Mouse (Mus musculus) lung, embryonic 15.5 days (tissue): ENCODE measurements around the gene Rsph10b. TPM values are rescaled to one million over a fixed set of nuclear protein-coding genes. Genes with fewer than 3 reads are reported as not detected.

Experiments
- ATAC-seq: fragments of 200-750 bp; cut with Nextera tagmentation; 2 replicates; pipeline ENCODE4 v1.8.0; 2017; ENCODE audit warnings: moderate number of reproducible peaks, borderline replicate concordance; ENCODE audit not compliant: low FRiP score, low TSS enrichment; ENCODE audit errors: extremely low read depth
- H3K27ac ChIP-seq: fragments of 300-500 bp; sonication (generic); 2 replicates; pipeline ENCODE4 v1.5.1; 2015; ENCODE audit warnings: moderate library complexity, mild to moderate bottlenecking, inconsistent platforms
- H3K27me3 ChIP-seq: fragments of 300-500 bp; sonication (generic); 2 replicates; pipeline ENCODE4 v1.6.1; 2015; ENCODE audit warnings: inconsistent platforms
- H3K36me3 ChIP-seq: fragments of 300-500 bp; sonication (generic); 2 replicates; pipeline ENCODE4 v1.6.1; 2015; ENCODE audit warnings: inconsistent platforms
- H3K4me1 ChIP-seq: fragments of 300-500 bp; sonication (generic); 2 replicates; pipeline ENCODE4 v1.6.1; 2015; ENCODE audit warnings: inconsistent platforms
- H3K4me2 ChIP-seq: fragments of 300-500 bp; sonication (generic); 2 replicates; pipeline ENCODE4 v1.6.1; 2015; ENCODE audit warnings: inconsistent platforms, mild to moderate bottlenecking, moderate library complexity
- H3K4me3 ChIP-seq: fragments of 300-500 bp; sonication (generic); 2 replicates; pipeline ENCODE4 v1.5.1; 2015; ENCODE audit warnings: mild to moderate bottlenecking, inconsistent platforms
- H3K9ac ChIP-seq: fragments of 300-500 bp; sonication (generic); 2 replicates; pipeline ENCODE4 v1.6.1; 2015; ENCODE audit warnings: inconsistent platforms
- H3K9me3 ChIP-seq: fragments of 300-500 bp; sonication (generic); 2 replicates; pipeline ENCODE4 v1.6.1; 2016; ENCODE audit warnings: inconsistent platforms
- WGBS: fragments of 180-500 bp; shearing (Covaris S2); methylation state at CpG from one replicate; pipeline ENCODE4 v1.1.7; 2015; 5-methylcytosine and 5-hydroxymethylcytosine counted together
- polyA plus RNA-seq: library from polyadenylated mRNA; unstranded; fragments of >200 nt; fragmentation: Nextera tagmentation; extraction: Ambion mirVana; gene quantifications from 2 replicates; pipeline ENCODE4 v1.2.1, GENCODE M21; 2015

Gene Rsph10b
- polyA plus RNA-seq, 1 experiment from 2014 or later = 0.95 TPM

DNA sequence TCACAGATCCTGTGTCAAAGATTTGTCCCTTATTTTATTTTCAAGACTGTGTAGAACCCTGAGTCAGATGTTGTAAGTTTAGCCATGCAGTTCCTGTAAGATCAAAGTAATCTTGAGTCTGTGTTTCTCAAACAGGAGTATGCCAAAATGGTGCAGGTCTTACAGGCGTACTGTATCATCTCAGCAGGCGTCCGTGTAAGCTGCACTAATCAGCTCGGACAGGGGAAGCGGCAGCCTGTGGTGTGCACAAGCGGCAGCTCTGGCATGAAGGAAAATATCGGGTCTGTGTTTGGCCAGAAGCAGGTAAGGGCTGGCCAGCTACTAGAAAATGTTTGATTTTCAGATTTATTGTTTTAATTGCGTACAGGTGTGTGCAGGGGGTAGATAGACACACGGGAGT lies 16.6 kb upstream of the Rsph10b start:
- H3K4me2 ChIP-seq = no peak overlapping the region
- no peak overlapping the region for H3K4me3 ChIP-seq
- H3K9me3 ChIP-seq = no peaks in the 10 kb centered on the region
- H3K27me3 ChIP-seq = no peaks in the 10 kb centered on the region
- ATAC-seq = no peak
- H3K27ac ChIP-seq = no peak overlapping the region
- WGBS = 90% methylated on average over 9 of the region's 9 CpGs
- no peaks in the 10 kb centered on the region for H3K4me1 ChIP-seq
- no peak overlapping the region for H3K9ac ChIP-seq
- peaks cover 40% of the 10 kb centered on the region for H3K36me3 ChIP-seq

DNA sequence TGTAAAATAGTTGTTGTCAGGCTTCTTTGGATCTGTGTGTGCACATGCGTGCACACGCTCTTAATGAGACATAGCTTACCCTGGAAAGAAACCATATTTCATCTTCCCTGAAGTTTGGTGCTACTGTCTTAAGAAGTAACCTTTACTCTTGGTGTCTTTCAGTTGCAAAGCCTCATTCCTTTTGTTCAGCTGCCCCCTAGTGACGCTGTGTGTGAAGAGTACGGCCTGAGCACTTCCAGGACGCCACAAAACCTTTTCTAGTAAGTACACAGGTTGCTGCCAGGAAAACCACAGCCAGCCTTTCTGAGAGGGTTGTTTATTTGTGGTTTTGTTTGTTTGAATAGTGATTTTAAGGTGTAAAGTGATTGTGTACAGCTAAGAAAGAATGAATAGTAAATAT lies 15.4 kb upstream of the Rsph10b start:
- H3K4me2 ChIP-seq = no peak overlapping the region
- H3K27me3 ChIP-seq = no peaks in the 10 kb centered on the region
- H3K9me3 ChIP-seq = no peaks in the 10 kb centered on the region
- no peak overlapping the region for H3K4me3 ChIP-seq
- WGBS = 48% methylated on average over 5 of the region's 5 CpGs
- ATAC-seq = no peak
- H3K9ac ChIP-seq = no peak overlapping the region
- no peaks in the 10 kb centered on the region for H3K4me1 ChIP-seq
- H3K27ac ChIP-seq = no peak overlapping the region
- H3K36me3 ChIP-seq = peaks cover 47% of the 10 kb centered on the region

- H3K9me3 ChIP-seq = no peaks in the 10 kb centered on the region
- H3K9ac ChIP-seq = no peak overlapping the region
- ATAC-seq = no peak
- WGBS = 89% methylated on average over 3 of the region's 3 CpGs
- H3K4me3 ChIP-seq = no peak overlapping the region
- no peaks in the 10 kb centered on the region for H3K4me1 ChIP-seq
- peaks cover 50% of the 10 kb centered on the region for H3K36me3 ChIP-seq
- no peak overlapping the region for H3K4me2 ChIP-seq
- H3K27ac ChIP-seq = no peak overlapping the region
- no peaks in the 10 kb centered on the region for H3K27me3 ChIP-seq
Measured at GRCm38 (mm10) chr5:143918120-143918519, 14.7 kb upstream of the Rsph10b start.

DNA sequence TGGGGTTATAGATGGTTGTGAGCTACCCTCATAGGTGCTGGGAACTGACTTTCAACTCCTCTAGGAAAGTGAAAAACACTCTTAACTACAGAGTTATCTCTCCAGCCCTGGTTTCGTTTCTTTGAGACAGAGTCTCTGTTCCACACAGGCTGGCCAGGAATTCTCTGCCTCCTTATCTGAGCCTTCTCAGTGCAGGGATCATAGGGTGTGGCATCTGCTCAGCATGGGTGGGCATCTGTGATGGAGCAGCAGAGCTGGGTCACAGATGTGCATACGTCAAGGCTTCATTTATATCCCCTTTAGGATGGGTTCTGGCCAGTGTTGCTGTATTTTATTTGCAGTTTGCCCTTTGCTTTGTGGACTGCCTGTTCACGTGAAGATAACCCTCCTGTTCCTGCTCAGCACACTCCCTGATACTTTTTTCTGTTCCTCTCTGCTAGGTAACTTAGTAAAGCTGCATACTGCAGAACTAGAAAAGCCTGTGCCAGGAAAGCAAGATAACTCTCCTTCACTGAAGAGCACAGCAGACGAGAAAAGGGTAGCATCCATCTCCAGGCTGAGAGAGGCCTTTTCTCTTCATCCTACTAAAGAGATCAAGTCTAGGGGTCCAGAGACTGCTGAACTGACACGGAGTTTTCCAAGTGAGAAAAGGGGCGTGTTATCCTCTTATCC lies 7.9 kb upstream of the Rsph10b start:
- no peaks in the 10 kb centered on the region for H3K27me3 ChIP-seq
- H3K4me3 ChIP-seq = no peak overlapping the region
- ATAC-seq = no peak

DNA sequence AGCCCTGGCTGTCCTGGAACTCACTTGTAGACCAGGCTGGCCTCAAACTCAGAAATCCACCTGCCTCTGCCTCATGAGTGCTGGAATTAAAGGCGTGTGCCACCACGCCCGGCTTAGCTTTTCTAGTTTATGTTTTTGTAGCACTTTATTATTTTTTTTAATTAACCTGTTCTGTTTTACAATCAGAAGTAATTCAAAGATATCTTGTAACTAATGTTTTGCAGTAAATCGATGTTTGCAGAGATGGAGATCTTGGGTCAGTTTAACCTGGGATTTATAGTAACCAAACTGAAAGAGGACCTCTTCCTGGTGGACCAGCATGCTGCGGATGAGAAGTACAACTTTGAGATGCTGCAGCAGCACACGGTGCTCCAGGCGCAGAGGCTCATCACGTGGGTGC lies 5.0 kb upstream of the Rsph10b start, which contains the start of gene Gm42421:
TSS of gene Gm42421 (plus strand) at position 301 of the 400 bp plus-strand sequence.
- Histone ChIP-seq H3K27me3 (no peaks in the 10 kb centered on the region), H3K9ac (no peak within 1 kb of the TSS), H3K27ac (no peak within 1 kb of the TSS), H3K9me3 (no peaks in the 10 kb centered on the region), H3K36me3 (peaks cover 69% of the 10 kb centered on the region), H3K4me1 (0 out of 2 replicates have a peak, but pooled peaks cover 3% of the 10 kb centered on the region), H3K4me2 (no peak within 1 kb of the TSS), H3K4me3 (no peak within 1 kb of the TSS)
- no peak for ATAC-seq
- WGBS = 90% methylated on average over 8 of the region's 8 CpGs

More for the DNA sequence above, 7.9 kb upstream of the Rsph10b start:
- Histone ChIP-seq H3K27ac (no peak overlapping the region), H3K36me3 (peaks cover 73% of the 10 kb centered on the region), H3K9me3 (no peaks in the 10 kb centered on the region), H3K4me2 (no peak overlapping the region), H3K9ac (no peak overlapping the region), H3K4me1 (no peaks in the 10 kb centered on the region)
- 82% methylated on average over 6 of the region's 6 CpGs for WGBS

GRCm38 (mm10) chr5:143929291-143929690 lies 3.5 kb upstream of the Rsph10b start:
- Histone ChIP-seq H3K9ac (no peak overlapping the region), H3K4me1 (0 out of 2 replicates have a peak, but pooled peaks cover 5% of the 10 kb centered on the region), H3K4me2 (no peak overlapping the region), H3K27me3 (no peaks in the 10 kb centered on the region), H3K27ac (no peak overlapping the region), H3K4me3 (no peak overlapping the region), H3K36me3 (peaks cover 59% of the 10 kb centered on the region), H3K9me3 (no peaks in the 10 kb centered on the region)
- 89% methylated on average over 4 of the region's 4 CpGs for WGBS
- no peak for ATAC-seq

GRCm38 (mm10) chr5:143930656-143931055 lies 2.2 kb upstream of the Rsph10b start:
- Histone ChIP-seq H3K9ac (no peak overlapping the region), H3K4me2 (no peak overlapping the region), H3K36me3 (peaks cover 45% of the 10 kb centered on the region), H3K27ac (no peak overlapping the region), H3K9me3 (no peaks in the 10 kb centered on the region), H3K27me3 (no peaks in the 10 kb centered on the region), H3K4me1 (0 out of 2 replicates have a peak, but pooled peaks cover 5% of the 10 kb centered on the region), H3K4me3 (no peak overlapping the region)
- WGBS = 87% methylated on average over 12 of the region's 12 CpGs
- no peak for ATAC-seq

DNA sequence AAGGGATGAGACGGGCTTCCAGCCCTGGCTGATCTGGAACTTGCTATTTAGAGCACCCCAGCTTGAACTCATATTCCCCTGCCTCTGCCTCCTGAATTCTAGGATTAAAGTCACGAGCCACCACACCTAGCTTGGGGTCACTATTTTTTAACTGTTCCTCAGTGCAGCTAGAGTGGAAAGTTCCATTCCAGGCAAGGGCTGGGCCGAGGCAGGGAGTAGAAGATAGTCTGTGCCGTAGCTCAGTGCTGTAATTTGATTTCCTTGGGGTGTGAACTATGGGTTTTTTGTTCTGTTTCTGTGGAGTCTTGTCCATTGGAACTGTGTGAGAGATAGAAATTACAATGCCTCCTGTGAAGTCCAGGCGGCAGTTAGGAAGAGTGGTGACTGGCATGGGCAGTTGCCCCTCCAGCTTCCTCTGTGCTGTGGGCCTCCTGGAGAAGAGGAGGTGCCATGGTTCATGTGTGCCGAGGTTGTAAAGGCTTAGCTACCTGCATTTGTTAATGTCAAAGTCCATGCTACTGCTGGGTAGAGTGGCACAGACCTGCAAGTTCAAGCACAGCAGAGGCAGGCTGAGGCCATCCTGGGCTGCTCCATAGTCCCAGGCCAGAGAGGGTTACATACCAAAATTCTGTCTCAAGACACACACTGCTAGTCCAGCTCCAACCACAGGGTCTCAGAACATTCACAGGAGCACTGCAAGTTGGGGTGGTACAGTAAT lies 813 bp upstream of the Rsph10b start:
- no peak overlapping the region for H3K4me2 ChIP-seq
- no peak overlapping the region for H3K27ac ChIP-seq
- H3K27me3 ChIP-seq = no peaks in the 10 kb centered on the region
- ATAC-seq = no peak
- WGBS = 77% methylated on average over 6 of the region's 6 CpGs
- no peak overlapping the region for H3K9ac ChIP-seq
- no peak overlapping the region for H3K4me3 ChIP-seq
- H3K36me3 ChIP-seq = peaks cover 31% of the 10 kb centered on the region
- H3K4me1 ChIP-seq = 0 out of 2 replicates have a peak, but pooled peaks cover 5% of the 10 kb centered on the region
- H3K9me3 ChIP-seq = no peaks in the 10 kb centered on the region

DNA sequence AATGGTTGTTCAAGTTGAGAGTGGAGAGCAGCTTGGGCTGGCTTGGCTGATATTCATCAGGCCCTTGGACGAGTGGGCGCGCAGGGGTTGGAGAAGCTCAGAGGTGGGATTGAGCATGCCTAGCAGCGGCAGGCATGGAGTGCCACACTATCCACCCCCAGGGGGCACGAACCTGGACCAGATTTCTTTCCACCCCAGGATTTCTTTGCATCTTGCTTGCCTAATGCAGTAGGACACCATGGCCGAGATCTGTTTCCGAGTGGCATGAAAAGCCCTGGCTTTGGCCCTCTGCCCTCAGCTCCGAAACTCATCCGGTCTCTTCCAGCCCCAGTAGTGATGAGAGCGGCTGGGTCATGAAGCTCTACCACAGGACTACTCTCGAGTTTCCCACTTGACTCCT lies 579 bp downstream of the Rsph10b start:
- ATAC-seq = no peak
- Histone ChIP-seq H3K36me3 (peaks cover 25% of the 10 kb centered on the region), H3K4me1 (0 out of 2 replicates have a peak, but pooled peaks cover 5% of the 10 kb centered on the region), H3K27me3 (no peaks in the 10 kb centered on the region), H3K9ac (no peak overlapping the region), H3K4me2 (no peak overlapping the region), H3K4me3 (no peak overlapping the region), H3K9me3 (no peaks in the 10 kb centered on the region), H3K27ac (no peak overlapping the region)
- 82% methylated on average over 11 of the region's 11 CpGs for WGBS

- Histone ChIP-seq H3K36me3 (peaks cover 21% of the 10 kb centered on the region), H3K27me3 (no peaks in the 10 kb centered on the region), H3K27ac (no peak overlapping the region), H3K4me1 (0 out of 2 replicates have a peak, but pooled peaks cover 5% of the 10 kb centered on the region), H3K9me3 (no peaks in the 10 kb centered on the region), H3K9ac (no peak overlapping the region), H3K4me3 (no peak overlapping the region), H3K4me2 (no peak overlapping the region)
- ATAC-seq = no peak
- 62% methylated on average over 1 of the region's 1 CpGs for WGBS
Measured at GRCm38 (mm10) chr5:143933875-143934274, 1.0 kb downstream of the Rsph10b start.

DNA sequence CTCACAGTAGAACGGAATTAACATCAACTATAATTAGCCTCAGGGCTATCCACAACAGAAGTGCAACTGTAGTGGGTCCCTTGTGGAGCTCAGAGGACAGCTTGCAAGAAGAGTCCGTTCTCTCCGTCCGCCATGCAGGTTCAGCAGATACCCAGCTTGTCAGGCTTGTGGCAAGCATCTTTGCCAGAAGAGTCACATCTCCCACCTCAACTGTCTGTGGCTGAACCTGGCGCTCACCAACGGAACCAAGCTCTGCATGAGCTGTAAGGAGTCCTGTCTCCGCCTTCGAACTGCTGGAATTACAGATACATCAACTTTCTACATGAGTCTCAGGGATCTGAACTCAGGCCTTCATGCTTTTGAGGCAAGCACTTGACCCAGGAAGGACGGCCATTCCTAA lies 3.3 kb downstream of the Rsph10b start:
- Histone ChIP-seq H3K4me1 (0 out of 2 replicates have a peak, but pooled peaks cover 5% of the 10 kb centered on the region), H3K27ac (no peak overlapping the region), H3K36me3 (peaks cover under 1% of the 10 kb centered on the region; the same call in 1 of the 2 replicates), H3K4me3 (no peak overlapping the region), H3K27me3 (no peaks in the 10 kb centered on the region), H3K9me3 (no peaks in the 10 kb centered on the region), H3K9ac (no peak overlapping the region), H3K4me2 (no peak overlapping the region)
- no peak for ATAC-seq
- WGBS = 79% methylated on average over 9 of the region's 9 CpGs

DNA sequence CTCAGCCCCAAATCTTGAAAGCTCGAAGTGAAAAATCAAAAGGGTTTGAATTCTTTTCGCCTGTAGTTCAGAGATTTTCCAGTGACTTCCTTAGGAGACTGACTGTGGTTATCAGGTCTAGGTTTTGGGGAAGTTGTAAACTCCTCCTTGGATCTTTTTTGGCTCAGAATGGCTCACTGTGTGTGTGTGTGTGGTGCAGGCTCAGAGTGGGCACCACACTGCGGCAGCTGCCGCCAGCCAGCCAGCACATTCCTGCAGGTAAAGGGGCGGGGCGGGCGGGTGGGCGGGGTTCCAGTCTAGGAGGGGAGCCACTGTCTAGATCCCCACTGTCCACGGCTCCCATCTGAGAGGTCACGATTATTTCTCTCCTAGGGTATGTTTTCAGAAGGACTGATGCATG lies 8.8 kb downstream of the Rsph10b start:
- Histone ChIP-seq H3K27ac (no peak overlapping the region), H3K4me1 (no peaks in the 10 kb centered on the region), H3K9ac (no peak overlapping the region), H3K36me3 (no peaks in the 10 kb centered on the region), H3K27me3 (no peaks in the 10 kb centered on the region), H3K4me3 (no peak overlapping the region), H3K4me2 (peak overlapping the region; percentile 18; the same call in 1 of the 2 replicates), H3K9me3 (no peaks in the 10 kb centered on the region)
- no peak for ATAC-seq
- 11% methylated on average over 10 of the region's 10 CpGs for WGBS
